Mouse (Mus musculus): ENCODE results near the gene Psmd1.

- TF ChIP-seq CTCF (IDR thresholded peaks at IDR 0.05) (no peak), EP300 (IDR thresholded peaks at IDR 0.05) (no peak)
Measured at GRCm38 (mm10) chr1:86182004-86182709, 118.0 kb downstream of the Psmd1 start.

All from lung, postnatal 0 days (tissue).